Mouse (Mus musculus) heart, postnatal 0 days (tissue): Measurements from ENCODE around the gene Ano9.

ENCODE experiments used
- CTCF ChIP-seq: IDR thresholded peaks from 2 replicates; pipeline ENCODE4 v1.5.1; 2016; ENCODE audit warnings: antibody characterized with exemption, control low read depth, low read depth
- EP300 ChIP-seq: IDR thresholded peaks from 2 replicates; pipeline ENCODE4 v1.6.1; 2016; ENCODE audit warnings: antibody characterized with exemption, low read depth

GRCm38 (mm10) chr7:141073782-141074181 is 43.8 kb downstream of the Ano9 start:
- no peak for TF ChIP-seq CTCF
- TF ChIP-seq EP300: no peak
